Mouse (Mus musculus): ENCODE data around the gene Nusap1. TPM values are rescaled to one million over a fixed set of nuclear protein-coding genes. Genes with fewer than 3 reads are reported as not detected.

Nusap1 gene
- total and polyA plus RNA-seq, 3 experiments = 29.0 to 92.7 (median 41.1) TPM

Other genes starting within 250 kb of the Nusap1 start
- 11.4 and 13.5 TPM in 2 replicates for gene Ino80, start 140.6 kb upstream of the Nusap1 start, total RNA-seq (2012; rRNA removed)
- 10.6 and 10.9 TPM in 2 replicates for gene Ino80, start 140.6 kb upstream of the Nusap1 start, total RNA-seq (2014; rRNA removed)
- gene Ino80, start 140.6 kb upstream of the Nusap1 start, polyA plus RNA-seq (2012; ENCODE audit: insufficient read length, low read depth) = 17.8 TPM in 2 replicates
- gene Exd1, start 70.7 kb upstream of the Nusap1 start, total RNA-seq (2012; rRNA removed) = 0.08 and 0.25 TPM in 2 replicates
- 0.14 and 0.17 TPM in 2 replicates for gene Exd1, start 70.7 kb upstream of the Nusap1 start, total RNA-seq (2014; rRNA removed)
- gene Exd1, start 70.7 kb upstream of the Nusap1 start, polyA plus RNA-seq (2012; ENCODE audit: insufficient read length, low read depth) = 0.14 and 0.39 TPM in 2 replicates
- 28.7 and 29.9 TPM in 2 replicates for gene Chp1, start 70.6 kb upstream of the Nusap1 start, total RNA-seq (2012; rRNA removed)
- gene Chp1, start 70.6 kb upstream of the Nusap1 start, total RNA-seq (2014; rRNA removed) = 55.9 and 62.1 TPM in 2 replicates
- 41.5 and 47.9 TPM in 2 replicates for gene Chp1, start 70.6 kb upstream of the Nusap1 start, polyA plus RNA-seq (2012; ENCODE audit: insufficient read length, low read depth)
- 22.0 and 24.5 TPM in 2 replicates for gene Oip5, start 171 bp downstream of the Nusap1 start, total RNA-seq (2012; rRNA removed)
- gene Oip5, start 171 bp downstream of the Nusap1 start, total RNA-seq (2014; rRNA removed) = 49.6 and 53.6 TPM in 2 replicates
- gene Oip5, start 171 bp downstream of the Nusap1 start, polyA plus RNA-seq (2012; ENCODE audit: insufficient read length, low read depth) = 22.3 and 30.1 TPM in 2 replicates
- 25.1 and 33.2 TPM in 2 replicates for gene Ndufaf1, start 44.5 kb downstream of the Nusap1 start, total RNA-seq (2012; rRNA removed)
- 53.6 and 64.5 TPM in 2 replicates for gene Ndufaf1, start 44.5 kb downstream of the Nusap1 start, total RNA-seq (2014; rRNA removed)
- gene Ndufaf1, start 44.5 kb downstream of the Nusap1 start, polyA plus RNA-seq (2012; ENCODE audit: insufficient read length, low read depth) = 35.6 and 38.7 TPM in 2 replicates
- 9.7 and 12.5 TPM in 2 replicates for gene Rtf1, start 56.8 kb downstream of the Nusap1 start, total RNA-seq (2012; rRNA removed)
- gene Rtf1, start 56.8 kb downstream of the Nusap1 start, total RNA-seq (2014; rRNA removed) = 10.7 and 11.3 TPM in 2 replicates
- gene Rtf1, start 56.8 kb downstream of the Nusap1 start, polyA plus RNA-seq (2012; ENCODE audit: insufficient read length, low read depth) = 46.0 and 50.3 TPM in 2 replicates
- 0.25 and 0.34 TPM in 2 replicates for gene Itpka, start 124.0 kb downstream of the Nusap1 start, total RNA-seq (2012; rRNA removed)
- gene Itpka, start 124.0 kb downstream of the Nusap1 start, total RNA-seq (2014; rRNA removed) = 0.28 and 0.39 TPM in 2 replicates
- 0.40 and 0.54 TPM in 2 replicates for gene Itpka, start 124.0 kb downstream of the Nusap1 start, polyA plus RNA-seq (2012; ENCODE audit: insufficient read length, low read depth)
- 1.3 and 2.3 TPM in 2 replicates for gene Ltk, start 142.1 kb downstream of the Nusap1 start, total RNA-seq (2012; rRNA removed)
- gene Ltk, start 142.1 kb downstream of the Nusap1 start, total RNA-seq (2014; rRNA removed) = not detected in 2 replicates
- 0.10 TPM in 1 of 2 replicates, not detected in the other for gene Ltk, start 142.1 kb downstream of the Nusap1 start, polyA plus RNA-seq (2012; ENCODE audit: insufficient read length, low read depth)
- 28.9 and 31.8 TPM in 2 replicates for gene Rpap1, start 169.2 kb downstream of the Nusap1 start, total RNA-seq (2012; rRNA removed)
- 8.5 and 9.0 TPM in 2 replicates for gene Rpap1, start 169.2 kb downstream of the Nusap1 start, total RNA-seq (2014; rRNA removed)
- 28.7 and 34.7 TPM in 2 replicates for gene Rpap1, start 169.2 kb downstream of the Nusap1 start, polyA plus RNA-seq (2012; ENCODE audit: insufficient read length, low read depth)
- 31.8 and 39.7 TPM in 2 replicates for gene Tyro3, start 179.4 kb downstream of the Nusap1 start, total RNA-seq (2012; rRNA removed)
- gene Tyro3, start 179.4 kb downstream of the Nusap1 start, total RNA-seq (2014; rRNA removed) = 19.1 and 20.3 TPM in 2 replicates
- 23.7 and 24.7 TPM in 2 replicates for gene Tyro3, start 179.4 kb downstream of the Nusap1 start, polyA plus RNA-seq (2012; ENCODE audit: insufficient read length, low read depth)